Mouse (Mus musculus): ENCODE measurements around the gene Prpf4b. TPM values are rescaled to one million over a fixed set of nuclear protein-coding genes. Genes with fewer than 3 reads are reported as not detected.

The Prpf4b gene
- total RNA-seq, 2 experiments from 2014 or later = 238 to 269 TPM

GRCm38 (mm10) chr13:34916520-34917167 is 41.5 kb downstream of the Prpf4b start:
- no peak for ATAC-seq (replicated peaks; ENCODE audit: low FRiP score, low TSS enrichment, poor library complexity, severe bottlenecking)

DNA sequence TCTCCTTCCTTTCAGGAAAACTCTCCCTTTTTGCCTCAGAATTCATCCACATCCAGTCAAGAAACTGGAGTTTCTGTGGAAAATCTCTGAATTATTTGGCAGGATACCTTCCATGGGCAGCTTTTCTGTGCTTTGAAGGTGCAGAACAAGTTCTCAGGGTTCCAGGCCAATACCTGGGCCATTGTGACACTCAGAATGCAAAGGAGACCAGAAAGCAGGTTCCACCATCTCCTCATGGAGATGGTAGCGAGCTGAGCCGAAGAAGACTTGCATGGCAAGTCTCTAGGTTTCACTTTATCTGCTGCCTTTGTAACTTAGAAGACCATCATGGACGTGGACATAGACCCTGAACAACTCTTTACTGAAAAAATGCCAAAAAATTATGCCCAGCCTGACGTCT is 49.1 kb downstream of the Prpf4b start, which contains the start of the genes Fam217a and 4933417A18Rik:
Gene Fam217a, minus strand, starts transcription at position 101 of the 400 bp plus-strand sequence.
Gene 4933417A18Rik, plus strand, starts transcription at position 200 of the 400 bp plus-strand sequence.
- no peak for ATAC-seq (replicated peaks; ENCODE audit: low FRiP score, low TSS enrichment, poor library complexity, severe bottlenecking)

DNA sequence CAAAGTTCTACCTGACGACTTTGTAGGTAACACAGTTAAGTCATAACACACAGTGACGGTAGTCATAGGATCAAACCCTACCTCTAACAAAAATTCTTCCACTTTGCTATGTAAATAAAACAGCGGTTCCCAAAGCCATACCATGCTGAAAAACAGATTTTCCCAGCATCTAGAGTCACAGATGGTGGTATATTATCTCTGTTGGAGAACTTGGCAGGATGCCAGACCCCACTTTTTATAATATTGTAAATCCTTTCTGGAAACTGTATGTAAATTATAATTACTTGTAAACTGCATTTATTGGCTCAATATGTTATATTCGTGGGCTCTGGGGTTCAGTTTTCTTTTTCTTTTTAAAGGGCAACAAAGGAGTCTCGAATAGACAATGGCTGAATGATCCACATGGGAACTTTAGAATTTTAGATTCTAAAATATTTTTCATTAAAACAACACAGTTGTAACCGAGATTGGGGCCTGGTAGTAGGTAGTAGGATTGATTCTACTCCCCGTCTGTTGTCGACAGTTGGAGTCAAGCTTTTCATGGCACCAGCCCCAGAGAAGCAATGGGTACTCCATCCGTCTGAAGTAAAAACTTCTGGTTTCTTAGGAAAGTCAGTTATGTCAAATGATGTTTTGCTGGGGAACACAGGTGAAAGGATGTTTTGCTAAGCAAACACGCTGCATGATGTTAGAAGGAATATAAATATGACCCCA is 60.0 kb downstream of the Prpf4b start:
- ATAC-seq (replicated peaks; ENCODE audit: low FRiP score, low TSS enrichment, poor library complexity, severe bottlenecking) = no peak

GRCm38 (mm10) chr13:34942370-34942769 is 67.3 kb downstream of the Prpf4b start:
- ATAC-seq (replicated peaks; ENCODE audit: low FRiP score, low TSS enrichment, poor library complexity, severe bottlenecking) = no peak

DNA sequence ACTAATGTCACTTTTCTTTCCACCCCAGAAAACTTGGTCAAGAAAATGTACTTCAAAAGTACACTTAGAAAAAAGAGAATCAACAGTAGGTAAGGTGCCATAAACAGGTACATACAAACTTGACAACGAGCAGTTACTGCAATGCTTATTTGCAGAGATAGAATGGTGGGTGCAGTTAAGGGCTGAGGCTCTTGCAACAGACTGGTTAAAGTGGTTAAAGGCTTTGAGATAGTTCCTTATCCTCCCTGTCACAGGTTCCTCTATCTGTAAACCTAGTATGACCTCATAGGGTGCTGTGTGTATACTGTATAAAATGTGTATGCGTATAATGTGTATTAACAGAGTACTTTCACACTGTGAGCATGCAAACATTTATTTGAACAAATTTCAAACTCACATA is 76.3 kb downstream of the Prpf4b start:
- ATAC-seq (replicated peaks; ENCODE audit: low FRiP score, low TSS enrichment, poor library complexity, severe bottlenecking) = peak; percentile 94

Other genes starting within 250 kb of the Prpf4b start
- gene Pxdc1, start 221.8 kb upstream of the Prpf4b start, total RNA-seq (2014; fragmentation: Nextera tagmentation) = not detected in 2 replicates
- not detected in 2 replicates for gene Pxdc1, start 221.8 kb upstream of the Prpf4b start, total RNA-seq (2017)
- not detected in 2 replicates for gene Fam50b, start 140.5 kb upstream of the Prpf4b start, total RNA-seq (2014; fragmentation: Nextera tagmentation)
- not detected in 2 replicates for gene Fam50b, start 140.5 kb upstream of the Prpf4b start, total RNA-seq (2017)
- gene Fam217a, start 49.0 kb downstream of the Prpf4b start, total RNA-seq (2014; fragmentation: Nextera tagmentation) = 0.77 TPM in 1 of 2 replicates, not detected in the other
- gene Fam217a, start 49.0 kb downstream of the Prpf4b start, total RNA-seq (2017) = not detected in 2 replicates
- gene 4933417A18Rik, start 49.1 kb downstream of the Prpf4b start, total RNA-seq (2014; fragmentation: Nextera tagmentation) = not detected in 2 replicates
- gene 4933417A18Rik, start 49.1 kb downstream of the Prpf4b start, total RNA-seq (2017) = not detected in 2 replicates
- not detected in 2 replicates for gene Eci3, start 88.5 kb downstream of the Prpf4b start, total RNA-seq (2014; fragmentation: Nextera tagmentation)
- not detected in 2 replicates for gene Eci3, start 88.5 kb downstream of the Prpf4b start, total RNA-seq (2017)
- 94.1 and 141 TPM in 2 replicates for gene Eci2, start 151.8 kb downstream of the Prpf4b start, total RNA-seq (2014; fragmentation: Nextera tagmentation)
- 122 TPM in 2 replicates for gene Eci2, start 151.8 kb downstream of the Prpf4b start, total RNA-seq (2017)